Mouse (Mus musculus): ENCODE results near the gene Cckbr. TPM values are rescaled to one million over a fixed set of nuclear protein-coding genes. Genes with fewer than 3 reads are reported as not detected.

Gene Cckbr
- polyA plus RNA-seq, 1 experiment, result not detected

DNA sequence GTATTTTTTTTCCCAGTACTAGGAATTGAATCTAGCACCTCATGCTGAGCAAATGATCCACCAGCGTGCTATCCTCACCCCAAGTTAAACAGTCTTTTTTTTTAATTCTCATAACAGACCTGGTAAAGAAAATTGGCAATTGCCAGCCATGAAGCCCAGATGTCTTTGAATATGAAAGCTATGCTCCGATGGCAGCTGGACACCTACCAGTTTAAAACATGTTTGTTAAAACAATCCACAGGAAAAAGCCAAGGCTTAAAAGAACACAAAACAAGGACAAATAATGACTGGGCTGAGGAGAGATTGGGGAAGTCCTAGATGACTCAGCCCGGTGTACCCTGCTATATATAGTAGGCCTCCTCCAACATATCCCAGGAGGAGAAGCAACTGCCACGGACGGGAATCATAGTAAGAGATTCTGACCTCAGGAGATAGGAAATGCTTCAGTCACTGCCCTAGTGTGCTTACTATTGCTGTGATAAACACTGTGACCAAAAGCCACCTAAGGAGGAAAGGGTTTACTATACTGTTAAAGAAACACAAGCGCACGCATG is 49.9 kb downstream of the Cckbr start:
- no peak for DNase-seq
- 40% methylated on average over 7 of the region's 7 CpGs for WGBS
- peaks cover 2% of the 10 kb centered on the region; the same call in 1 of the 2 replicates for H3K4me1 ChIP-seq (ENCODE audit: control insufficient read depth, insufficient read depth, low read length)
- TF ChIP-seq POLR2A (IDR thresholded peaks at IDR 0.05; ENCODE audit: borderline replicate concordance, extremely low read depth, low read depth, low read length) (no peak), CTCF (IDR thresholded peaks at IDR 0.05; ENCODE audit: insufficient read depth, low read length) (no peak)
- H3K4me3 ChIP-seq (replicated peaks; ENCODE audit: extremely low read depth, low read depth, low read length), result no peak overlapping the region

DNA sequence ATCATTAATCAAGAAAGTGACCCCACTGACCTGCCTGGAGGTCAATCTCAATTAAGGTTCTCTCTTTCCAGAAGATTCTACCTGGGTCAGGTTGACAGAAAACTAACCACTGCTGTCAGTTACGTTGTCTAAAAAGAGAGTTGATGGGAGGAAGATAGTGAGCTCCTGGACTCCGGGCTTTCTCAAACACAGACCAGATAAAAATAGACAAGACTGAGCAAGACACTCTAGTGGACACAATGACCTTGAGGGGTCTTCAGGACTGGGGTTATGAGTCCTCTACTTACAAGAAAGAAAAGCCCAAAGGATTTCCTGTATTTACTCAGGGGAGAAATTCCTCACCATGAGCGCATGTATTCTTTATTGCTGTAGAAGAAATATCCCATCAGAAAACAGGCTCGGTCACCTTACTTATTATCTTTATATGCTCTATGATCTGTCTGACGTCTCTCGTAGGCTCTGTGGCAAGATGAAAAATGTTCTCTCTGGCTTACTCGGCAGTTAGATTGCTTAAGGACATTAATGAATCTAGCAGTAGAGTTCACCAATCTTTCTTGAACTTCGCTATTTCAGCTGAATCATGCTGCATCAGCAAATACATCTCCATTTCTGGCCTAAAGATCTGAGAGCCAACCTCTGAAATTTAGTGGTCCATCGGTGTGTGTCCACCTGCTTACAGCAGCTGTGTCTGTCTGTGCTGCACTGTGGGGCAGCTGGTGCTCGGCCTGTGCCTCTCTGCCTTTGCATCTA is 51.3 kb downstream of the Cckbr start:
- no peak overlapping the region for H3K4me3 ChIP-seq (replicated peaks; ENCODE audit: extremely low read depth, low read depth, low read length)
- WGBS, result 59% methylated on average over 10 of the region's 10 CpGs
- peaks cover 5% of the 10 kb centered on the region for H3K4me1 ChIP-seq (ENCODE audit: control insufficient read depth, insufficient read depth, low read length)
- DNase-seq, result no peak
- TF ChIP-seq POLR2A (IDR thresholded peaks at IDR 0.05; ENCODE audit: borderline replicate concordance, extremely low read depth, low read depth, low read length), result no peak
- no peak for TF ChIP-seq CTCF (IDR thresholded peaks at IDR 0.05; ENCODE audit: insufficient read depth, low read length)

DNA sequence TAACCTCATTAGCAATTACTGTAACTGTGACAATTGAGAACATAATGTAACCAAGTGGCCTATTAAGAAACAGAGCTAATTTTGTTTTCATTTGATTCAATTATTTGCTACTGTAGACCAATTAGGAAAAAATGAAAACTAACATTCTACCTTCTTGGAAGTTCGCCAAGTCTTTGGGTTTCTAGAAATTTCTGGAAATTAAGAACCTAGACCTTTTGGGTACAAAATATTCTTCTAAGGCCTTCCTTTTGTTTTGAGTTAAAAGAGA is 51.8 kb downstream of the Cckbr start:
- no peak overlapping the region for H3K4me3 ChIP-seq (replicated peaks; ENCODE audit: extremely low read depth, low read depth, low read length)
- DNase-seq, result no peak
- H3K4me1 ChIP-seq (ENCODE audit: control insufficient read depth, insufficient read depth, low read length), result peaks cover 5% of the 10 kb centered on the region
- TF ChIP-seq CTCF (IDR thresholded peaks at IDR 0.05; ENCODE audit: insufficient read depth, low read length) (no peak), POLR2A (IDR thresholded peaks at IDR 0.05; ENCODE audit: borderline replicate concordance, extremely low read depth, low read depth, low read length) (no peak)
- 78% methylated on average over 1 of the region's 1 CpGs for WGBS

GRCm38 (mm10) chr7:105477841-105478240 is 52.3 kb downstream of the Cckbr start:
- 55% methylated on average over 3 of the region's 3 CpGs for WGBS
- Histone ChIP-seq H3K4me1 (ENCODE audit: control insufficient read depth, insufficient read depth, low read length) (peaks cover 8% of the 10 kb centered on the region), H3K4me3 (replicated peaks; ENCODE audit: extremely low read depth, low read depth, low read length) (no peak overlapping the region)
- no peak for TF ChIP-seq POLR2A (IDR thresholded peaks at IDR 0.05; ENCODE audit: borderline replicate concordance, extremely low read depth, low read depth, low read length)
- TF ChIP-seq CTCF (IDR thresholded peaks at IDR 0.05; ENCODE audit: insufficient read depth, low read length), result peak; percentile 76
- peak; percentile 20 for DNase-seq

GRCm38 (mm10) chr7:105478344-105478743 is 52.8 kb downstream of the Cckbr start:
- no peak for DNase-seq
- 70% methylated on average over 8 of the region's 8 CpGs for WGBS
- no peak overlapping the region for H3K4me3 ChIP-seq (replicated peaks; ENCODE audit: extremely low read depth, low read depth, low read length)
- no peak for TF ChIP-seq POLR2A (IDR thresholded peaks at IDR 0.05; ENCODE audit: borderline replicate concordance, extremely low read depth, low read depth, low read length)
- no peak for TF ChIP-seq CTCF (IDR thresholded peaks at IDR 0.05; ENCODE audit: insufficient read depth, low read length)
- peaks cover 8% of the 10 kb centered on the region for H3K4me1 ChIP-seq (ENCODE audit: control insufficient read depth, insufficient read depth, low read length)

GRCm38 (mm10) chr7:105479232-105479631 is 53.7 kb downstream of the Cckbr start:
- no peak for DNase-seq
- no peak for TF ChIP-seq CTCF (IDR thresholded peaks at IDR 0.05; ENCODE audit: insufficient read depth, low read length)
- no peak for TF ChIP-seq POLR2A (IDR thresholded peaks at IDR 0.05; ENCODE audit: borderline replicate concordance, extremely low read depth, low read depth, low read length)
- Histone ChIP-seq H3K4me3 (replicated peaks; ENCODE audit: extremely low read depth, low read depth, low read length) (no peak overlapping the region), H3K4me1 (ENCODE audit: control insufficient read depth, insufficient read depth, low read length) (peaks cover 8% of the 10 kb centered on the region)
- WGBS, result 80% methylated on average over 6 of the region's 6 CpGs

DNA sequence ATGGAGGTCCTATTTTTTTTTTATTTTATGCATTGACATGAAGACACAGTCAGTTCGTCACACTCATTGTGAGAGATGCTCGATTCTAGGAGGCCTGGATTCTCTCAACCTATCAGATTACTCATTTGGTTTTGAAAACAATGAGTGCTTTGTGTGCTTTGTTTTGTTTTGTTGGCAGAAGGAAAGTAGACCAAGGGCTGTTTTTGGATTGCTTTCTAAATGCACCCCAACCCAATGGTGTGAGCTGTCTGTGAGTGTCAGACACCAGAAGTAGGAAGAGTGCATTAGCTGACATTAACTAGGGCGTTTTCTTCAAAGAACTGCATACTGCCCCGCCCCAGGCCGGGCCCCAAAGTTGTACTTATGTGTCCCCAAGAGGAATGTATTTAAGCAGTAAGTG is 54.5 kb downstream of the Cckbr start:
- Histone ChIP-seq H3K4me3 (replicated peaks; ENCODE audit: extremely low read depth, low read depth, low read length) (no peak overlapping the region), H3K4me1 (ENCODE audit: control insufficient read depth, insufficient read depth, low read length) (peaks cover 8% of the 10 kb centered on the region)
- no peak for DNase-seq
- TF ChIP-seq CTCF (IDR thresholded peaks at IDR 0.05; ENCODE audit: insufficient read depth, low read length) (no peak), POLR2A (IDR thresholded peaks at IDR 0.05; ENCODE audit: borderline replicate concordance, extremely low read depth, low read depth, low read length) (no peak)
- WGBS, result 58% methylated on average over 5 of the region's 5 CpGs

DNA sequence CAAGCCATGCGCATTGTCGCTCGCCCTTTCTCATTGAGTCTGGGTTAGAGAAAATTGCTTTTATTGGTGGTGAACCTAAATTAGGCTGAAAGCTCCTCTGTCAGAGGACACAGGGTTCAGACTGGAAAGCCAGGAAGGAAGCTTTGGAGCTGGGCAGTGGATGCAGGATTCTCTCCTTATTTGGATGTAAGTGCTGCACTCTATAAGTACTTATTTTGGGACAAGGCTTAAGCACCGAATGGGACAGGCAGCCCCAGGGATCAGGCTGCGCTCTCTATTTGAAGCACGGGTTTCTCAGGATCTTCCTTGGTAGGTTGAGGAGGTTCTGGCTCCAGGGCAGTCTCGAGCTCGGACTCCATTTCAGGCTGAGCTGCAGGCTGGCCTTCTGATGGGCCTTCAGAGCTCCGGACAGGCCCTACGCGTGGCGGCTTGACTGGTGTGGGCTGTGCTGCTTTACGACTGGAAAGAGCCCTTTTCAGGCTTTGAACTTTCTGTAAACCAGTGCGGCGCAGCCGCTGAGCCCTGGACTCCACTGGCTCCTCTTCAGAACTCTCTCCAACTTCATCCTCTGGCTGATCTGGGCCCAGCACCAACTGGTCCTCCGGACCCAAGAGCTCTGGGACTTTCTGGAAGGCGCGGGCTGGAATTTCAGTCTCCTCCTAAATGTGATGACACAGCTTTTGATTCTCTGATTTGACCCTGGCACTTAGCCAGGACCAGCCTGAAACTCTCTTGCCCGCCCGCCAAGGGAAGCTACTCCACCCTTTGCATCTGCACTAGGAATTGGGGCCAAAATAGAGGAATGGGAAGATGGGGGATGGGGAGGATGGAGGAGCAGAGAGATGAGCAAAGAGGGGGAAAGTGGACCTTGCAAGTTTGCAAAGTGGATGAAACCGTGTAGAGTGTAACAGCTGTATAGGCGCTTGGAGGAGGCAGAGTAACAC is 55.3 kb downstream of the Cckbr start:
- Histone ChIP-seq H3K4me3 (replicated peaks; ENCODE audit: extremely low read depth, low read depth, low read length) (peak overlapping the region; percentile 64), H3K4me1 (ENCODE audit: control insufficient read depth, insufficient read depth, low read length) (peaks cover 8% of the 10 kb centered on the region; the same call in 1 of the 2 replicates)
- peak; percentile 33 for DNase-seq
- no peak for TF ChIP-seq POLR2A (IDR thresholded peaks at IDR 0.05; ENCODE audit: borderline replicate concordance, extremely low read depth, low read depth, low read length)
- TF ChIP-seq CTCF (IDR thresholded peaks at IDR 0.05; ENCODE audit: insufficient read depth, low read length), result no peak
- WGBS, result 44% methylated on average over 23 of the region's 23 CpGs

Measured in lung, adult 2 months (tissue).